Comparison of ENCODE assay signal across 20 mouse cellular contexts in genomic region chr2:35060897-35061296, GRCm38 (mm10). TPM values are rescaled to one million over a fixed set of nuclear protein-coding genes. Genes with fewer than 3 reads are reported as not detected.
DNase-seq lines count a peak whose midpoint lies in the region; ATAC-seq and TF ChIP-seq lines count a peak whose summit lies in the region.
"Had no signal": no experiment of that assay in that cellular context is flagged by ENCODE, and none has a peak within 500 bp of the region (broad histone marks: within the 10 kb centered on the region; RNA-seq: fewer than 3 reads in every experiment).

No protein-coding gene starts in this region.

- no peak for ATAC-seq in liver, embryonic 11.5 days (replicated peaks; ENCODE audit: low FRiP score)
- ATAC-seq in liver, embryonic 15.5 days (ENCODE audit: insufficient read depth), result no peak
- ATAC-seq: forebrain, embryonic 14.5 days; hindbrain, embryonic 16.5 days had no signal

- no peaks in the 10 kb centered on the region for H3K4me1 ChIP-seq in lung, adult 2 months (ENCODE audit: control insufficient read depth, insufficient read depth, low read length)
- peaks cover 10 to 43% of the 10 kb centered on the region in 2 experiments; a peak in 3 of 4 replicates for H3K4me1 ChIP-seq in CH12.LX (ENCODE audit: control insufficient read depth in 1 of 2, insufficient read depth in 2 of 2)
- no peaks in the 10 kb centered on the region for H3K4me1 ChIP-seq in liver, embryonic 11.5 days (replicated peaks; ENCODE audit: control insufficient read depth, insufficient read depth, low read length)
- H3K4me1 ChIP-seq in liver, embryonic 15.5 days (replicated peaks), result no peaks in the 10 kb centered on the region; the same call in 1 of the 2 replicates
- no peaks in the 10 kb centered on the region for H3K4me1 ChIP-seq in hindbrain, embryonic 10.5 days (replicated peaks)
- H3K4me1 ChIP-seq: embryonic facial prominence, embryonic 13.5 days; forebrain, embryonic 10.5 days; heart, embryonic 13.5 days; hindbrain, embryonic 12.5 days had no signal

- H3K4me2 ChIP-seq in CH12.LX (ENCODE audit: insufficient read depth, low read depth, poor library complexity, severe bottlenecking), result peak overlapping the region; percentile 29; the same call in 1 of the 2 replicates
- no peak overlapping the region; the same call in none of the 2 replicates for H3K4me2 ChIP-seq in liver, embryonic 11.5 days
- peak overlapping the region; percentile 8; the same call in 1 of the 2 replicates for H3K4me2 ChIP-seq in liver, embryonic 15.5 days
- H3K4me2 ChIP-seq: embryonic facial prominence, embryonic 13.5 days; heart, embryonic 13.5 days; hindbrain, embryonic 12.5 days had no signal

- peak overlapping the region; percentile 44 for H3K4me3 ChIP-seq in lung, adult 2 months (replicated peaks; ENCODE audit: extremely low read depth, low read depth, low read length)
- H3K4me3 ChIP-seq in CH12.LX (replicated peaks in 1 of 3; ENCODE audit: low read depth in 2 of 3, low read length in 2 of 3, poor library complexity in 1 of 3), result no peak overlapping the region
- H3K4me3 ChIP-seq in liver, embryonic 11.5 days (ENCODE audit: low read depth, low read length), result peak overlapping the region; percentile 13; the same call in 1 of the 2 replicates
- peak overlapping the region; percentile 17 for H3K4me3 ChIP-seq in liver, embryonic 15.5 days (replicated peaks)
- no peak overlapping the region for H3K4me3 ChIP-seq in hindbrain, embryonic 10.5 days
- H3K4me3 ChIP-seq: embryonic facial prominence, embryonic 13.5 days; forebrain, embryonic 10.5 days; heart, embryonic 13.5 days; hindbrain, embryonic 12.5 days had no signal

- peak overlapping the region; percentile 69; the same call in 1 of the 2 replicates for H3K9ac ChIP-seq in CH12.LX (ENCODE audit: insufficient read depth, low read depth)
- H3K9ac ChIP-seq in liver, embryonic 11.5 days (ENCODE audit: low read depth, low read length), result no peak overlapping the region
- no peak overlapping the region for H3K9ac ChIP-seq in liver, embryonic 15.5 days
- H3K9ac ChIP-seq: embryonic facial prominence, embryonic 13.5 days; heart, embryonic 13.5 days; hindbrain, embryonic 12.5 days had no signal

- no peaks in the 10 kb centered on the region for H3K36me3 ChIP-seq in CH12.LX (replicated peaks in 1 of 2; ENCODE audit: control insufficient read depth in 1 of 2, insufficient read depth in 1 of 2, low read length in 1 of 2)
- no peaks in the 10 kb centered on the region for H3K36me3 ChIP-seq in liver, embryonic 11.5 days (ENCODE audit: control insufficient read depth, insufficient read depth, low read length)
- H3K36me3 ChIP-seq in liver, embryonic 15.5 days (replicated peaks), result no peaks in the 10 kb centered on the region
- H3K36me3 ChIP-seq in hindbrain, embryonic 10.5 days, result no peaks in the 10 kb centered on the region
- H3K36me3 ChIP-seq: embryonic facial prominence, embryonic 13.5 days; forebrain, embryonic 10.5 days; G1E; heart, embryonic 13.5 days; hindbrain, embryonic 12.5 days had no signal

- in situ Hi-C loops in CH12.LX (cut with MboI; ENCODE audit: low pct_ligation_motif_present, low pct_unique_long_range_greater_than_20kb, low sequenced_read_pairs), result no loop called here

- TF ChIP-seq EP300 in CH12.LX (IDR thresholded peaks at IDR 0.05; ENCODE audit: low read length), result peak; percentile 54; the same call in 1 of the 2 replicates

- no peak for TF ChIP-seq POLR2A in lung, adult 2 months (IDR thresholded peaks at IDR 0.05; ENCODE audit: borderline replicate concordance, extremely low read depth, low read depth, low read length)
- TF ChIP-seq POLR2A in CH12.LX (IDR thresholded peaks at IDR 0.05; ENCODE audit: low read depth, low read length), result no peak

- no peaks in the 10 kb centered on the region for H3K79me2 ChIP-seq in CH12.LX (replicated peaks; ENCODE audit: control insufficient read depth, extremely low read depth, insufficient read depth, poor library complexity, severe bottlenecking)

- dilution Hi-C loops in CH12.LX (cut with MboI; ENCODE audit: extremely low pct_ligation_motif_present, extremely low pct_unique_long_range_greater_than_20kb, low sequenced_read_pairs), result no loop called here

- no peak overlapping the region for H3K27ac ChIP-seq in CH12.LX (ENCODE audit: insufficient read depth, low read depth)
- no peak overlapping the region for H3K27ac ChIP-seq in liver, embryonic 11.5 days (ENCODE audit: low read depth, low read length)
- no peak overlapping the region; the same call in 1 of the 2 replicates for H3K27ac ChIP-seq in liver, embryonic 15.5 days (replicated peaks)
- no peak overlapping the region for H3K27ac ChIP-seq in hindbrain, embryonic 10.5 days
- H3K27ac ChIP-seq: embryonic facial prominence, embryonic 13.5 days; forebrain, embryonic 10.5 days; heart, embryonic 13.5 days; hindbrain, embryonic 12.5 days had no signal

- WGBS in lung, adult 2 months, result 27% methylated on average over 6 of the region's 6 CpGs
- 61% methylated on average over 6 of the region's 6 CpGs for WGBS in liver, embryonic 11.5 days
- WGBS in liver, embryonic 15.5 days (ENCODE audit: insufficient replicate concordance), result 39% methylated on average over 6 of the region's 6 CpGs
- 84% methylated on average over 6 of the region's 6 CpGs for WGBS in hindbrain, embryonic 10.5 days

- no peak for DNase-seq in lung, adult 2 months
- no peak for DNase-seq in lung, postnatal 10 days
- peak; percentile 30 for DNase-seq in CH12.LX (ENCODE audit: extremely low read depth)
- no peak for DNase-seq in liver, embryonic 11.5 days (ENCODE audit: low spot score)
- DNase-seq in hindbrain, embryonic 10.5 days (ENCODE audit: low spot score), result no peak
- no peak for DNase-seq in neural tube, embryonic 10.5 days (ENCODE audit: extremely low spot score, low spot score)
- DNase-seq: adrenal gland, adult 8-10 months; cerebellum, adult 11 months; cerebellum, adult 9-11 months; cerebellum, postnatal 36 days; gastrocnemius, postnatal 36 days; heart, postnatal 36 days had no signal

- H3K27me3 ChIP-seq in CH12.LX (replicated peaks), result no peaks in the 10 kb centered on the region
- no peaks in the 10 kb centered on the region for H3K27me3 ChIP-seq in liver, embryonic 11.5 days (replicated peaks; ENCODE audit: control insufficient read depth, insufficient read depth, low read length)
- no peaks in the 10 kb centered on the region for H3K27me3 ChIP-seq in liver, embryonic 15.5 days
- no peaks in the 10 kb centered on the region for H3K27me3 ChIP-seq in hindbrain, embryonic 10.5 days (ENCODE audit: insufficient read depth, poor library complexity, severe bottlenecking)
- H3K27me3 ChIP-seq: embryonic facial prominence, embryonic 13.5 days; heart, embryonic 13.5 days; hindbrain, embryonic 12.5 days had no signal

- TF ChIP-seq RAD21 in CH12.LX (IDR thresholded peaks at IDR 0.05; ENCODE audit: low read depth, low read length), result no peak

- no peak for TF ChIP-seq CTCF in lung, adult 2 months (IDR thresholded peaks at IDR 0.05; ENCODE audit: insufficient read depth, low read length)
- TF ChIP-seq CTCF in CH12.LX (conservative IDR thresholded peaks at IDR 0.05 in 1 of 2, IDR thresholded peaks at IDR 0.05 in 1 of 2; ENCODE audit: low read depth in 2 of 2, low read length in 2 of 2), result no peak

- H3K9me3 ChIP-seq in CH12.LX (replicated peaks; ENCODE audit: low read length), result no peaks in the 10 kb centered on the region
- no peaks in the 10 kb centered on the region for H3K9me3 ChIP-seq in liver, embryonic 11.5 days (ENCODE audit: control insufficient read depth, low read length)
- no peaks in the 10 kb centered on the region for H3K9me3 ChIP-seq in liver, embryonic 15.5 days (replicated peaks)
- no peaks in the 10 kb centered on the region for H3K9me3 ChIP-seq in hindbrain, embryonic 10.5 days
- H3K9me3 ChIP-seq: embryonic facial prominence, embryonic 13.5 days; forebrain, embryonic 10.5 days; G1E; heart, embryonic 13.5 days; hindbrain, embryonic 12.5 days had no signal

TF ChIP-seq in CH12.LX, 34 proteins besides CTCF, POLR2A, EP300 and RAD21:
- TF ChIP-seq IRF4 (IDR thresholded peaks at IDR 0.05; ENCODE audit: low read depth, low read length) (peak; percentile 78), JUND (conservative IDR thresholded peaks at IDR 0.05; ENCODE audit: low read depth, low read length) (peak; percentile 74; the same call in 1 of the 2 replicates), USF1 (IDR thresholded peaks at IDR 0.05; ENCODE audit: low read depth, low read length) (no peak), UBTF (IDR thresholded peaks at IDR 0.05; ENCODE audit: low read depth, low read length) (no peak), CHD1 (IDR thresholded peaks at IDR 0.05; ENCODE audit: low read depth, low read length) (no peak), JUN (IDR thresholded peaks at IDR 0.05; ENCODE audit: insufficient read depth, low read depth, low read length) (peak; percentile 52; the same call in 1 of the 2 replicates)

RNA-seq across cellular contexts. Expression of gene Hc, which starts 0.3 kb away (rescaled TPM):
- 106 and 168 TPM in 2 replicates for polyA plus RNA-seq in lung, adult 2 months (2012; rRNA removed)
- 0.92 and 1.2 TPM in 2 replicates for total RNA-seq in CH12.LX (2012; rRNA removed)
- total RNA-seq in CH12.LX (2014; rRNA removed), result 0.72 and 0.74 TPM in 2 replicates
- polyA plus RNA-seq in CH12.LX (2012; ENCODE audit: insufficient read length, low read depth), result 0.91 and 1.1 TPM in 2 replicates
- 10.0 and 10.5 TPM in 2 replicates for polyA plus RNA-seq in liver, embryonic 11.5 days (2014; fragmentation: Nextera tagmentation; extraction: Ambion mirVana)
- polyA plus RNA-seq in liver, embryonic 15.5 days (2015; fragmentation: Nextera tagmentation; extraction: Ambion mirVana), result 43.9 and 55.8 TPM in 2 replicates
- polyA plus RNA-seq in hindbrain, embryonic 10.5 days (2016; fragmentation: Nextera tagmentation; extraction: Ambion mirVana), result 0.44 TPM in 1 of 2 replicates, not detected in the other
- total RNA-seq: heart, postnatal 36 days had no signal
- polyA plus RNA-seq: embryonic facial prominence, embryonic 13.5 days; G1E had no signal

RNA-seq across cellular contexts. Expression of gene AI182371, which starts 40.4 kb away (rescaled TPM):
- polyA plus RNA-seq in lung, adult 2 months (2012; rRNA removed), result 0.80 and 1.3 TPM in 2 replicates
- total RNA-seq in CH12.LX (2012; rRNA removed) (0.68 and 0.80 TPM in 2 replicates), CH12.LX (2014; rRNA removed) (0.31 and 0.56 TPM in 2 replicates)
- polyA plus RNA-seq in CH12.LX (2012; ENCODE audit: insufficient read length, low read depth), result 0.74 and 0.90 TPM in 2 replicates
- polyA plus RNA-seq in liver, embryonic 11.5 days (2014; fragmentation: Nextera tagmentation; extraction: Ambion mirVana), result 0.99 and 2.5 TPM in 2 replicates
- 35.9 and 43.1 TPM in 2 replicates for polyA plus RNA-seq in liver, embryonic 15.5 days (2015; fragmentation: Nextera tagmentation; extraction: Ambion mirVana)
- polyA plus RNA-seq in hindbrain, embryonic 10.5 days (2016; fragmentation: Nextera tagmentation; extraction: Ambion mirVana), result 0.12 TPM in 1 of 2 replicates, not detected in the other

RNA-seq across cellular contexts. Expression of gene Cntrl, which starts 48.4 kb away (rescaled TPM):
- 10.3 and 14.9 TPM in 2 replicates for polyA plus RNA-seq in lung, adult 2 months (2012; rRNA removed)
- total RNA-seq in CH12.LX (2012; rRNA removed), result 55.6 and 59.1 TPM in 2 replicates
- total RNA-seq in CH12.LX (2014; rRNA removed), result 64.5 and 66.3 TPM in 2 replicates
- polyA plus RNA-seq in CH12.LX (2012; ENCODE audit: insufficient read length, low read depth), result 64.5 and 69.7 TPM in 2 replicates
- 18.4 and 22.7 TPM in 2 replicates for polyA plus RNA-seq in liver, embryonic 11.5 days (2014; fragmentation: Nextera tagmentation; extraction: Ambion mirVana)
- polyA plus RNA-seq in liver, embryonic 15.5 days (2015; fragmentation: Nextera tagmentation; extraction: Ambion mirVana), result 8.5 and 8.6 TPM in 2 replicates
- 21.1 and 28.7 TPM in 2 replicates for polyA plus RNA-seq in hindbrain, embryonic 10.5 days (2016; fragmentation: Nextera tagmentation; extraction: Ambion mirVana)

Comparison
In these comparisons a context has a peak if more than half of its experiments do, and no peak if none do; other contexts are left out.
1. RNA of gene AI182371, which starts 40.4 kb away (polyA plus RNA-seq): 35.9 to 43.1 TPM in liver, embryonic 15.5 days; 0.80 to 1.3 TPM in lung, adult 2 months, 0.99 to 2.5 TPM in liver, embryonic 11.5 days, 0.74 to 0.90 TPM in CH12.LX and 0.12 TPM in hindbrain, embryonic 10.5 days; every median in the first group is over 10 times any median in the second.
2. H3K4me3 ChIP-seq: peak in lung, adult 2 months (single experiment), liver, embryonic 11.5 days (single experiment) and liver, embryonic 15.5 days (single experiment); none in CH12.LX (0 of 3) and hindbrain, embryonic 10.5 days (single experiment).